Mouse (Mus musculus) Patski (cell line): Measurements from ENCODE around the gene Hsf2bp. TPM values are rescaled to one million over a fixed set of nuclear protein-coding genes. Genes with fewer than 3 reads are reported as not detected.

Experiments used
- ATAC-seq: fragments of 100-300 bp; one replicate; pipeline ENCODE4 v1.8.0; 2021
- CTCF ChIA-PET: fragments of 350-600 bp; sonication (Branson Sonifier 250); formaldehyde crosslinking; loops from one replicate; lab custom pipeline; 2022; ENCODE audit warnings: inconsistent platforms; lab: Charles Lee
- POLR2A ChIA-PET: fragments of 350-600 bp; sonication (Branson Sonifier 250); formaldehyde crosslinking; loops from one replicate; lab custom pipeline; 2022; ENCODE audit warnings: antibody characterized with exemption, inconsistent platforms; lab: Charles Lee
- DNase-seq: peaks from one replicate; pipeline ENCODE4 v3.0.0-alpha.2; 2011; ENCODE audit warnings: low read depth, low spot score
- H3K27me3 ChIP-seq: fragments of 371-371 bp; one replicate; pipeline ENCODE4 v1.5.1; 2021
- CTCF ChIP-seq: fragments of 100-300 bp; IDR thresholded peaks from one replicate; pipeline ENCODE4 v1.5.1; 2021
- in situ Hi-C: fragments of 300-500 bp; cut with MboI; formaldehyde crosslinking; loops from 3 replicates; pipeline ENCODE4 v1.11.1; 2018; ENCODE audit warnings: low pct_unique_long_range_greater_than_20kb, mixed read lengths
- polyA plus RNA-seq: library from polyadenylated mRNA; unstranded; gene quantifications from one replicate; pipeline ENCODE4 v1.2.3, GENCODE M21; 2021

The Hsf2bp gene
- polyA plus RNA-seq, 1 experiment from 2014 or later: 0.64 TPM

DNA sequence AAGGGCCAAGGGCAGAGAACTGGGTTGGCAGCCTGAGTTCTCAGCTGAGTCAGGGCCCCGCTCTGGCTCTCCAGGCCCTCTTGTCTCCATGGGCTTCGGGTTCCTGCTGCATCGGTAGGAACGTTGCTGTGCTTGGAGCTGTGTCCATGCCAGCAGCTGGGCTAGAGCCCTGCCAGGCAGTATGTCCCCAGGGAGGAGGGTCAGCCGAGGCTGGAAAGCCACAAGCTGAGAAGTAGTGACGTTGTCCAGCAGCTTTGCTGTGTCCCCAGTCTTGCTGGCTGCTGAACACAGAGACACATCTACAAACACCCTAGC lies 119.7 kb downstream of the Hsf2bp start:
- in situ Hi-C loops: no loop called here

DNA sequence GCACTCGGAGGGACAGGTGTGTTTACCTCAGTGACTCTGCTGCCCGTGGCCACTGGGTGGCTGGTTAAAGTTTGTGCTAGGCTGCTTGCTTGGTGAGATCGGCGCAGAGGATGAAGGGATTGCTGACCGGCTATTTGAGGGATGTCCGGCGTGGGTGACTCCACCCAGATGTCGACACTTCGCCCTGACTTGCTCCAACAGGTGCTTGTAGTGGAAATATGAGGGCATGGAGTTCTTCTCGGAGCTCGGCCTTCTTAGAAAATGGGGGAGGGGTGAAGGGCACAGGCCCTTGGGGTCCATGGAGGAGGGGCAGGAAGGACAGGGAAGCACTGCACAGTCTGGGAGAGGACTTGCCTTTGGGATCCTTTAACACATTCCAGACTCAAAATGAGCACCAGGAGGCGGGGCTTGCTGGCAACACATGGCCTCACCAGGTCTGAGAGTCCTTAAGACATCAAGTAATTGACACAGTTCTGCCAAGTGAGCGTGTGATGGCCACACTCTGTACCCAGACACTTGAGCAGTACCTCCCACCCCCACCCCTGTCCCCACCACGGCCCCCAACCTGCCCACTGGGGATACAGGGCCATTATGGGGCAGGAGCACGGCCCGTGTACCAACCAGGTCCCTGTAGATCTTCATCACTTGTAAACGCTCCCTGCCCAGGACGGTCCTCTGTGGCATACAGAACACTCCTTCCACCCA lies 120.2 kb downstream of the Hsf2bp start:
- ATAC-seq (no peak), DNase-seq (no peak)
- in situ Hi-C loops: no loop called here
- ChIA-PET POLR2A (no interaction called here), CTCF (interaction anchor here (1.2 kb wide), 1 partner anchor 39 kb away, joined by 3 read pairs; no protein-coding TSS in a partner anchor)
- TF ChIP-seq CTCF: no peak
- no peaks in the 10 kb centered on the region for H3K27me3 ChIP-seq

More for the DNA sequence above, 119.7 kb downstream of the Hsf2bp start:
- no peak for DNase-seq
- no peak for TF ChIP-seq CTCF
- POLR2A ChIA-PET: no interaction called here
- CTCF ChIA-PET: no interaction called here
- no peak for ATAC-seq
- no peaks in the 10 kb centered on the region for H3K27me3 ChIP-seq

GRCm38 (mm10) chr17:31914323-31914722 lies 121.8 kb downstream of the Hsf2bp start:
- ATAC-seq (peak; percentile 84), DNase-seq (peak; percentile 81)
- no peaks in the 10 kb centered on the region for H3K27me3 ChIP-seq
- POLR2A ChIA-PET: interaction anchor here (0.6 kb wide), 1 partner anchor 234 kb away, joined by 4 read pairs; no protein-coding TSS in a partner anchor
- in situ Hi-C loops: no loop called here
- CTCF ChIA-PET: interaction anchor here (1.1 to 1.2 kb wide), 3 partner anchors 19 to 37 kb away, joined by 3 to 4 read pairs (median 3); no protein-coding TSS in a partner anchor
- no peak for TF ChIP-seq CTCF

DNA sequence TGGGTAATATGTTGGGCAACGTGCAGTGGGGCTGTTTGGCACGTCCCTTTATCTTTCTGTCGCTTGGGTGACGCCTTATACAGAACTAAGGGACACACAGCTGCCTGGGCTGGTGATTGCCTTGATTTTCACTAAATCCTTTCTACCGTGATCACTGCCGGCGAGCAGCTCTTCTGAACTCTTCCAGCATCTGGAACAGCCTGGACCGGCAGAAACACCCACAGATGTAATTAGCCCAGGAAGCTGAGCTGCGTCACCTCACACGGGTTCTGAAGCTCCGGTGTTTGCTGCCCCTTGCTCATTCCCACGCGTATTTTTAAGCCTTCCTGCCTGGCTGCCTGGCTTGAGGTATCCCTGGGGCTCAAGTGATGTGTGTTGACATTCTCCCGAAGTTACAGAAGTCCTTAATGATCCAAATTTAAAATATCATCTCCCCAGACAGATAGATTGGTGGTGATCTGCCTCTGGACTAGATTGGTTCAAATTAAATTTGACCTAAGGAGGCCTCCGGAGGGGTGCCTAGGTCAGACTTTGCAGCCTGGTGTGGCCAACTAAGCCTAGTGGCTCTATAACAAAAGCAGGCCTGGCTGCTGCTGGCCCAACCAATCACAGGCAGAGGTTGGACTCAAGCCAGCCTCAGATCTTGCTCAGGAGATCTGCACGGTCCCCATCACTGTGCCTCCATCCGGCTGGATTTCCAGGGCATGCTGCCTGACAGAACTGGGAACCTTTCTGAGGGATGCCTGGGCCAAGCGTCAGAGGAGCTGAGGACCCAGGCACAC lies 123.1 kb downstream of the Hsf2bp start:
- no peaks in the 10 kb centered on the region for H3K27me3 ChIP-seq
- POLR2A ChIA-PET: interaction anchor here (1.0 kb wide), 1 partner anchor 57 kb away, joined by 3 read pairs; no protein-coding TSS in a partner anchor
- DNase-seq (no peak), ATAC-seq (no peak)
- no peak for TF ChIP-seq CTCF
- CTCF ChIA-PET: interaction anchor here (0.7 kb wide), 1 partner anchor 14 kb away, joined by 3 read pairs; no protein-coding TSS in a partner anchor
- in situ Hi-C loops: no loop called here

- ChIA-PET POLR2A (interaction anchor here (0.7 to 1.0 kb wide), 2 partner anchors 10 to 56 kb away, joined by 3 read pairs; no protein-coding TSS in a partner anchor), CTCF (no interaction called here)
- no peaks in the 10 kb centered on the region for H3K27me3 ChIP-seq
- ATAC-seq: no peak
- TF ChIP-seq CTCF: no peak
- no peak for DNase-seq
- in situ Hi-C loops: no loop called here
Measured at GRCm38 (mm10) chr17:31912387-31912786, 123.8 kb downstream of the Hsf2bp start.

DNA sequence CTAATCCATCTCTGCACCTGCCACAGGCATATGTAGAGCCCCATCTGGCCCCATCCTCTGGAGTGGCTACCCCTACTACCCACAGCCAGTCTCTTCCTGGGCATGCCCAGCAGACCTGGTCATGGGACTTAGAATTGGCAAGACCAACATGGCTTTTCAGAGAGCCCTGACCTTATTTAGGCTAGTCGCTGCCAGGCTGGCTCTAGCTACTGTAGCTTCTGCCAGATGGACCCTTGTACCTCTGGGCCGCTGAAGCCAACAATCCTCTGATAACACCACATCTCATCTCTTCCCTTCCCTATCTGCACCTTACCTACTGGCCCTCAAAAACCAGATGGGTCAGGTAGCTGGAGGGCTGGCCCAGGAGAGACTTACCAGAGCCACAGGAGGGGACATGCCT lies 127.2 kb downstream of the Hsf2bp start:
- POLR2A ChIA-PET: no interaction called here

GRCm38 (mm10) chr17:31906441-31906840 lies 129.7 kb downstream of the Hsf2bp start:
- POLR2A ChIA-PET: interaction anchor here (1.3 kb wide), 1 partner anchor 14 kb away, joined by 3 read pairs; no protein-coding TSS in a partner anchor
- in situ Hi-C loops: no loop called here
- DNase-seq (no peak), ATAC-seq (no peak)
- TF ChIP-seq CTCF: no peak
- H3K27me3 ChIP-seq: no peaks in the 10 kb centered on the region
- CTCF ChIA-PET: no interaction called here

More for the DNA sequence above, 127.2 kb downstream of the Hsf2bp start:
- no peak for DNase-seq
- CTCF ChIA-PET: no interaction called here
- in situ Hi-C loops: no loop called here
- no peaks in the 10 kb centered on the region for H3K27me3 ChIP-seq
- no peak for TF ChIP-seq CTCF
- no peak for ATAC-seq

DNA sequence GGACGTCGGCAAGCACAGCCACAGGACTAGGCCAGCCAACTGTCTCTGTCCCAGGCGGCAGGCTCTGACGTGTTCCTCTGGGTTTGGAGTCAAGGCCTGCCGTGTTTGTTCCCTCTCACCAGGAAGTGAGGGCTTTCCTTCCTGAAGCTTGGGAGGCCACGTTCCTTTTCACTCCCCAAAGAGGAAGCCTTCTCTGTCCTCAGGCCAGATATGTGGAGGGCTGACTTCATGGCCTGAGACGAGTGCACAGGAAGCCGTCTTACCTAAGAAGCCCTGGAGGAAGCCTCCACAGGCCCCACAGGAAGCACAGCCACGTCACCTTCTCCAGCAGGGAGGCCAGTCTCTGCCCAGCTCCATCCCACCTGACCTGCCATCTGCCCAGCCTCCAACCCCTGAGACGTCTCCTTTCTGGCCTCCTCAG lies 130.3 kb downstream of the Hsf2bp start:
- no peaks in the 10 kb centered on the region for H3K27me3 ChIP-seq
- in situ Hi-C loops: no loop called here
- POLR2A ChIA-PET: interaction anchor here (1.3 kb wide), 1 partner anchor 13 kb away, joined by 3 read pairs; no protein-coding TSS in a partner anchor
- no peak for TF ChIP-seq CTCF
- CTCF ChIA-PET: no interaction called here
- no peak for DNase-seq
- ATAC-seq: no peak

DNA sequence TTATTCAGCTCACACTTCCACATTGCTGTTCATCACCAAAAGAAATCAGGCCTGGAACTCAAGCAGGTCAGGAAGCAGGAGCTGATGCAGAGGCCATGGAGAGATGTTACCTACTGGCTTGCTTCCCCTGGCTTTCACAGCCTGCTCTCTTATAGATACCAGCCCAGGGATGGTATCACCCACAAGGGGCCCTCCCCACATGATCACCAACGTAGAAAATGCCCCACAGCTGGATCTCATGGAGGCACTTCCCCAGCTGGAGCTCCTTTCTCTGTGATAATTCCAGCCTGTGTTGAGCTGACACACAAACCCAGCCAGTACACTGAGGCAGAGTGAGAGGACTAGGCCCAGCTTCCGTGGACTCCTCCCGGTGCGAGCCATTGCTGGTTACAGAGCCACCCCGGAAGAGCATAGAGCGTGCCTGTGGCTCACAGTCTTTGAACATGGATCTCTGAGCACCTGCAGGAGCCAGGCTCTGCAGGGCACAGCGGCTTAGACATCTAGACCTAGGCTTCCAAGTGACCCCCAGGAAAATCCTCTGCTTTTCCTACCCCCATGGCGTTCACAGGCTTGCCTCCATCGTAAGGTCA lies 130.9 kb downstream of the Hsf2bp start:
- POLR2A ChIA-PET: interaction anchor here (1.3 kb wide), 1 partner anchor 13 kb away, joined by 3 read pairs; no protein-coding TSS in a partner anchor
- CTCF ChIA-PET: no interaction called here
- TF ChIP-seq CTCF: no peak
- no peak for ATAC-seq
- in situ Hi-C loops: no loop called here
- H3K27me3 ChIP-seq: no peaks in the 10 kb centered on the region
- DNase-seq: no peak

DNA sequence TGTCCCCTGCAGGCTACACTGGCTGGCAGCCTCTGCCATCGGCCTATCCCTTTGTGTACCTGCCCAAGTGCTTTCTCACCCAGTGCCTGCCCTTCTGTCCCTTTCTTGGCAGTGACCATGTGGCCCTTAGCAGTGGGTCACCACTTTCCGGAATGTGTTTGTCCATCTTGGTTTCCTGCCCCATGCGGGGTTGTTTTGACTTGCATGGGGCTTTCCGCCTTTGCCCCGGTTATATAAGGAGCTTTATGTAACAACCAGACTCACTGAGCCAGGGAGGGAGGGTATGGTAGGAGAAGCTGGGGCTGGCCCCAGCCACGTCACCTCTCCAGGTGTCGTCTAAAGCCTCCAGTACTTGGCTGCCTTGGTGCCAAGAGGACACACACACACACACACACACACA lies 132.1 kb downstream of the Hsf2bp start:
- DNase-seq (no peak), ATAC-seq (no peak)
- TF ChIP-seq CTCF: no peak
- H3K27me3 ChIP-seq: no peaks in the 10 kb centered on the region
- in situ Hi-C loops: no loop called here
- ChIA-PET CTCF (no interaction called here), POLR2A (interaction anchor here (0.5 kb wide), 1 partner anchor 1525 kb away, joined by 3 read pairs; no protein-coding TSS in a partner anchor)
